Mouse (Mus musculus) ovary, adult 18-20 months (tissue): ENCODE results near the gene Dip2c.

ENCODE experiments used
- DNase-seq: peaks from one replicate; pipeline ENCODE4 v3.0.0; 2022; ENCODE audit warnings: low spot score, mixed read lengths

The Dip2c gene

DNA sequence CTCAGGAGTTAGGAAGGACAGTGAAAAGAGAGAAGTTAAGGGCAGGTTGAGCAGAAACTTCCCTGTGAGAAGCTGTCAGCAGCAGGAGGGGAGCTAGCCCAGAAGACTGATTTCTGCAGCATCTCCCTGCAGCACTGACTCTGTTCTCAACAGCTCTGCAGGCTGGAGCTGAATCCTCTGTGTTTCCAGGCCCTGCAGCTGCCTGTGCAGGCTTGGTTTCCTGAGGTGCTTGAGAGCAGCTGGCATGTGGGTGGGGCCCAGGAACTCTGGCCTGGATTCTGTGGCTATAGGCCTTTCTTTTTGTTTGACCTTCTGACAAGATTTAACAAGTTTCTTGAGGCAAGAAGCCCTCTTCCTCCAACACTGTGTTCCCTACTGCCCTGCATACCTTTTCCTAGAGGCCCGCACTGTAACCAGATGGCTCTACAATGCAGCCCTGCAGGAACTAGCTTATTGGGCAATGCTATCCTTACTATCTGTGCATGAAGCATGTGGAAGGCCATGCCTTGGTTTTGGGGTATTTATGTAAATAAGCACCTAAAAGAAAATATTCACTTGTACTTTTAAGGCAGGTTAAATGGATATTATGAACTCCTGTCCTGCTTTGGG lies 53.1 kb downstream of the Dip2c start:
- DNase-seq, result no peak

DNA sequence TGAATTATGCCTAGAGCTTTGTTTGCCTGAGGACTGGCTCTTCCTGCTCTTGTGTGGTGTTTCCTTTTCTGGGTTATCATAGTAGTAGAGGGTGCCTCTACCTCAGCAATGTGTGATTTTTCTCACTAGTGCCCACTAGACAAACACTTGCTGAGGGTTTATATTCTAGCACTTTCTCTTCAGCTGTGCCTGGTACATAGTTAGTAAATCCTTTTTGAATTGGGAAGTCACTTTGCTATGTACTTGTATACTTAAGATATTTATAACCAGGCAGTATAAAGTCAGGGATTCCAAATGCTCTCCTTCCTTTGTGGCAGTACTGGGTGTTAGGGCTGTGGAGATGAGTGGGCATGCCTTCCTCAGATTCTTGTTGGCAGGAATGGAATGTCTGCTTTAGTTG lies 56.9 kb downstream of the Dip2c start:
- no peak for DNase-seq

DNA sequence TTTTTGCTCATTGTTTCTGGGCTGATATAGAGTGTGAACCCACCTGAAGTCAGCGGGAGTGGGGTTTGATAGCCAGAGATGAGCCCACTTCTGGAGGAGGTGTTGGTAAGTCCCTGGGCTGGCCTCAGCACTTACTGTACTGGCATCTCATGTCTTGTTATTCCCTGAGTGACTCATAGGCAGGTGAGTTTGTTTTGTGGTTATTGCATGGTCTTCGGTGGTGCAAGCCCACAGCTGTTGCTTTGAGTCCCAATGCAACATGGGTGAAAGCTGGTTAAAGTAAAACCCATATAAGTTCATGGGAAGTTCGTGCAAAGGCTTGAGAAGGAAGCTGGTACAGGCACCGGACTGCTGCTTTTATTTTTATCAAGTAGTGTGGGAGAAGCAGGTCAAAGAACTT lies 64.0 kb downstream of the Dip2c start:
- no peak for DNase-seq

DNA sequence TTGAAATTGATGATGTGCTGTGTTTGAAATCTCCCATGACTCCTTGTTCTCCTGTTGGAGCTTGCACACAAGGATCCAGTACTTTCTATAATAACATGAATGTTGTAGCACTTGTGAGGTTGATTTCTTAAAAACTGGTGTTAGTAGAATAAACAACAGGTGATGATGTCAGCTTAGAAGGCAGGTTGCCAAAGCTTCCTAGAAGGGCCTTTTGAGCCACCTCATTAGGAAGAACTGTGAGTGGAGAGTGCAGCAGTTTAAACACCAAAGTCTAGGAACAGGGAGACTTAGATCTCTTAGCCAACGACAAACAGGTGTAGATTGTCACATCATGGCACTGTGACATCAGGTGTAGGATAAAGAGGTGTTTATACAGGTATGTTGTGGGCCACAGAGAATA lies 66.4 kb downstream of the Dip2c start:
- no peak for DNase-seq

DNA sequence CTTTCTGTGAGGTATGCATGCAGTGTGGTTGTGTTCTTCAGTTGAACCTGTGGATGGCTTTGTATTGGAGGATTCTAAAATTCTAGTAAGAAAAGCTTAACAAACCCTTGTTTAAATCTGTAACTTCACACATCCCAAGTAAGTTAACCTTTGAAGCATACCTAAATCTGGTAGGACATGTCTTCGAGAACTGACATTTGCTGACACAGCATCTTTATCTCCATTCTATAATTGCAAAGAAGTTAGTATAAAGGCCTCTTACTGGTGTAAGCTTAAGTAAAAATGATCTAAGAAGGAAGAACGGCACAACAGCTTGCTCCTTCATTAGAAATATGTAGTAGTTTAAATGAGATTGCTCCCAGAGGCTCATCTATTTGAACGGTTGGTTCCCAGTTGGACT lies 71.1 kb downstream of the Dip2c start:
- DNase-seq, result no peak

DNA sequence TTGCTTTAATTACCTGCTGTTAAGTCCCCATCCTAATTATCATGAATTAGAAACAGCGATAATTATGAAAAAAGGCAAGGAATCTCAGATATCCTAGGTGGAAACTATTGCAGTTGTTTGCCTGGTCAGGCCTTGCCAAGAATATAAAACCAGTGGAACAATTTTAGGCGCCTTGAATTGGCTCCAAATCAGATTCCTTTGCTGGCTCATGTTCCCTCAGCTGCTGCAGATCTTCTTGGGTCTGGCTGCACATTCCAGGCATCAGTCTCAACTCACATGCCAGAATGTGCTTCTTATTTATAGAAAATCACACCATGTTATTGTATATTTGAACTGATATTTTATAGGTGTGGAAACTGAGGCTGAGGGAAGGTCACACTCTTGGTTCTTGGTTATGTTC lies 74.3 kb downstream of the Dip2c start:
- peak; percentile 33 for DNase-seq

DNA sequence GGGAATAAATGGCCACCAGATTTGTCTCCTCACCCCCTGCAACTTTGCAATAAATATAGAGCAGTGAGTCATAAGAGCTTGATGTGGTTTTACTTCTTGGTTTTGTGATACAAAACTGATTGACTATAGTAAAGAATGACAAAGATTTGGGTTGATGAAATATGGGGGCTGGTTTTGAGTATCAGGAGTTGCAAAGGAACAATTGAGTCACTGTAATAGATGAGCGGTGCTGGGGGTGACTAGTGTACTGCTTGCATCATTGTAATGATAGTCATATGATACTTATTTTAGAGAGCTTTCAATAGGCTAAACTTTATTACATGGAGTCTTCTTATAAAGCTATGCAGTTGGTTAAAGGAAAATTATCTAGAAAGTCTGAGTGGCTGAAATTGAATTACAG lies 77.6 kb downstream of the Dip2c start:
- DNase-seq, result no peak

DNA sequence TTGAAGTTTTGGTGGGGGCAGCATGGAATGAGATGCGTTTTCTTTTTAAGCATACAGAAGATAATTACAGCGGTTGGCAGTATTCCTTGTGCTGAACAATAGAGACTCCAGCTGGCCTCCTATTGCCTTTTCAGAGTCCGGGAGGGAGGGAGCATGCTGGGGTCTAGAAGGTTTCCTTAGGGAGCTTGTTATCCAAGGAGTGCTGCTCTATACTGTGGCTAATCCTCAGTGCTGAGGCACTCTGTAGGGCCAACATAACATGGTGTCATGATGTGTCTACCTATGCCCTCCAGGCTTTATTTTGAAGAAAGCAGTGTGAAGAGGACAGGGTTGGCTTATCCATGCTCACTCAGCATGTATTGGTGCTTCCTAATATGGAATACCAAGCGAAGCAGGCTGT lies 79.0 kb downstream of the Dip2c start:
- DNase-seq, result no peak

DNA sequence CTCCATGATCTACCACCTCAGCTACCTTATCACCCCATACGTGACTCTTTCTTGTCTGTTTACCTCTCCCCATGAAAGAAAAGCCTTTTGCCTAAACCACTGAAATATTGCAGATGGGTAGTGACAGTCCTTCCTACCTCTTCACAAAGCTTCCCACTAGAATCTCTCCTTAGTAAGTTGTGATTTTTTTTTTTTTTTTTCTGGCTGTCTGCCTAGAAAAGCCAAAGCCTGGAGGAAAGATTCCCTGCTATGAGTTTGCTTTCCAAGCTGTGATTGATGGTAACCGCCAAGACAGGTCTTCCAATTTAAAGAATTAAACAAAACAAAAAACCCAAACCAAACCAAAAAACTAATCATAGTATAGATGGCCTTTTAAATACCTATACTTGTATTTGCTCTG lies 85.1 kb downstream of the Dip2c start:
- no peak for DNase-seq

DNA sequence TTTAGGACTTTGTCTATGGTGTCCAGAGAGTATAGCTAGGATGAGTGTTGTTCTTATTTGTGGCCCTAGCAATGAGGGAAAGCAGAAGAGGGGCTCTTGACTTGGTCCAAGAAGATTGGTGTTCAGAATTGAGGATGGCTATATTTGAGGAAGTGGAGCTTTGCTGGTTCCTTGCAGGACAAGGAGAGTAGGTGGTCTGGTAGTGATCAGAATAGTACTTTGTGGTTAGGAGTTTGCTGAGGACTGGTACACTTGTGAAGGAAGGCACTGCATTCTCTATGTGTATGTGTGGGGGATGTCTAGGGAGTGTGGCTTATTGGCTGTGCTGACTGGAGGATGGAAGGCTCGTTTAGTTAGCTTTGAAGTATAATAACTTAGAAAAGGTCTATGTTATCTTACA lies 95.1 kb downstream of the Dip2c start:
- no peak for DNase-seq

DNA sequence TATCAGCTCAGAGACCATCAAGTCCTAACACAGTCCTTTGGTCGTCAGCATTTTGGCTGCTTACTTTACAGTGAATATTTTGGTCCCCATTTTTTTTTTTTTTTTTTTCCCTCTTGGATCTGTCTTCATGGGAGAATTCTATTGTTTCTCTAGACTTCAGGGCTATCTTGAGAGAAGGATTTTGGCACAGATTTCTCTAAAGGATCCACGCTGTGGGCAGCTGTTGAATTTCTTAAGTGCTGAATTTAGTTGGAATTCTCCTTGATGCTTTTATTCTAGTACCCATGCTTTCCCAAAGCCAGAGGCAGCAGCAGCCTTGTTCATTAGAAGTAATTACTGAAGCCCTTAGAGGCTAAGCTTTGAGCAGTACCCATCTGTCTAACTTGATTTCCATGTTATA lies 100.8 kb downstream of the Dip2c start:
- DNase-seq, result no peak

DNA sequence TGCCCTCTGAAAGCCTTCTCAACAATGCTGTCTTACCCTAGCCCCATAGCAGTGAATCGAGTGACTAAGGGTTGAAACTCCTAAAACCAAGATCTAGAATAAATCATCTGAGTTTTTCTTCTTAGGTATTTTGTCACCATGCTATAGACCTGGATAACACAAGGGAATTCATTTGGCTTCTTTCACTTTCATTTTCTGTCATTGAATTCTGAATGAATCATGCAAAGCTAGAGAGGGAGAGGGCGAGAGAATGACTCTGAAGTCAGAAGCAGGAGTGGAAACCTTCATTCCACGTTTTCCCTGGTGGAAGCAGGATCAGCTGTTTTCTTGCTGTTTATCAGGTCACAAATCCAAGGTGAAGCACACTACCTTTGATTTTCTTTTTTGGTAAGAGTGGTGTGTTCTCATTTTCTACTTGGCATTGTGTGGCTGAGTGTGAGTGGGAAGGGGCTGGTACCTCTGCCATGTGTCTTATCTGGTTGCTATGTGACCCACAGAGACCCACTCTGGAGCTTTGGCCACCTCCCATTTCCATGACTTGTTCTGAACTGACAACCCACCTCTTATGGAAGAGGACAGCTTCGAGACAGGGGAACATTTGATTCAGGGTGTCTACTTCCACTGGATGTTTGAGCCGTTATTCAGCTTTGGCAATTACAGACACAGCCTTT lies 104.5 kb downstream of the Dip2c start:
- no peak for DNase-seq

DNA sequence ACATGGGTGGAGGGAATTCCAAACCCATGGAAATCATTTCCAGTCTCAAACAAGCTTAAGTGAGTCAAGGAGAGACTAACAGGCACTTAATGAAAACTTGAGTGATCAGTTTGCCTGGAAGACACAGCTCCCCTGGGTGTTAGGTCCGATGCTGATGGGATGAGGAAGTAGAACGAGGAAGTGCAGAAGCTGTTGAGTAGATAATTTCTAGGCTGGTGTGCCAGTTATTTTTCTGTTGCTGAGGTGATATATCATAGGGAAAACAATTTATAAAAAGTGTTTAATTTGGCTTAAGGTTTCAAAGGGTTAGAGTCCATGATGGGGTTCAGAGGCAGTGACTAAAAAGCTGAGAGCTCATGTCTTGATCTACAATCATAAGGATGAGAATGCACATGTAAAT lies 111.7 kb downstream of the Dip2c start:
- DNase-seq, result no peak

DNA sequence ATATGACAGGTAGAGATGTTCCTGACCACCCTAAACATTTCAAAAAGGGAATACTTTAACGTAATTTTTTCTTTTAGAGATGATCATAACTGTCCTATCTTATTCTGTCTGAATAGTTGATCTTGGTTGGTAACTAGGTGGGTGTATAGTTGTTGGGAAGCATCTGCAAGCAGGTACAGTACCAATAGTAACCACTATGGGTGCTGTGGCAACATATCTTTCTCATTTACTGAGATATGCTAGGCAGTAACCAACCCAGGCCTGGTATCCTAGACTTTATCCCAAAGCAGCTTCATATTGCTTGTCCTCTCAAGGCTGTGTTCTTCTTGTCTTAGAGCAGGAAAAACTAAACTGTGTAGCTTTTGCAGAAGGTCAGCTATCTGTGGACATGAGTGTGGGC lies 113.0 kb downstream of the Dip2c start:
- DNase-seq, result no peak

DNA sequence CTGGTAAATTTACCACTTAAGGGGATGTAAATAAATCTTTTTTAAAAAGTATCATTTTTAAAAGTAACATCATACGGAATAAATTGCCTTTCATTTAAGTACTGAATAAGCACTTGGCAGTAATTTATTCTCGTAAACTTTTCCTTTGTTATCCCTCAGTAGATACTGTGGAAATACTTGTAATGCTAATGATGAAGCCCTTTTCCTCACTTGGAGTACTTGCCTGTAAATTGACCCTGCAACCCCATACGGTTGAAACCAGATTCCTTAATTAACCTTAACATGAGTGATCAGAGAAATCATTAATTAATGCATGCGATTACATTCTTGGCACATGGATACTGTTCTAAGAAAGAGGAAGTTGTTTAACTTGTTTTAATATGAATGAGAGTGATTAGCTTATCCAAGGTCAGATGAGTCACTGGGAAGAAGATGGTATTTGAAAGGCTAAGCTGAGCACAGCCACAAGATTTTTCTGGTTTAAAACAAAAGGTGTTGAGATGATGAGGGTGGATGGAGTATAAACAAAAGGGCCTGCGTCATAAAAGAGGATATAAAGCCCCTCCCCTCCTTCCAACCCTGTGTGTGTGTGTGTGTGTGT lies 114.0 kb downstream of the Dip2c start:
- no peak for DNase-seq

DNA sequence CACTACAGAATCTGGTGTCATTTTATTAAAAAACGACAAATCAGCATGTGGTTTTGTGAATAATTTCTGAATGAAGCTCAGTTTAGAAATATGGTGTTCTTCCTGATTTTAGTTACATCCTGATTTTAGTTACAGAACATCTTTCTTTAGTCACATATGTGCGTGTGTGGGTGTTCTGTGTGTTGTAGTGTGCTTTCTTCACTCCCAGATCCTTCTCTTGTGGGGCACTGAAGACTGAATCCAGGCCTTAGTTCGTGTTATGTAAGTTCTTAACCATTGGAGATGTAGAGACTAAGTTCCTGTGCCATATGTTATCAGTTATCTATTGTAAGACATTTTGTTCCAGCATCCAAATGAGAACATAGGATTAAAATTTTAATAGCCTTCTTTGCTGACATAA lies 117.1 kb downstream of the Dip2c start:
- no peak for DNase-seq

DNA sequence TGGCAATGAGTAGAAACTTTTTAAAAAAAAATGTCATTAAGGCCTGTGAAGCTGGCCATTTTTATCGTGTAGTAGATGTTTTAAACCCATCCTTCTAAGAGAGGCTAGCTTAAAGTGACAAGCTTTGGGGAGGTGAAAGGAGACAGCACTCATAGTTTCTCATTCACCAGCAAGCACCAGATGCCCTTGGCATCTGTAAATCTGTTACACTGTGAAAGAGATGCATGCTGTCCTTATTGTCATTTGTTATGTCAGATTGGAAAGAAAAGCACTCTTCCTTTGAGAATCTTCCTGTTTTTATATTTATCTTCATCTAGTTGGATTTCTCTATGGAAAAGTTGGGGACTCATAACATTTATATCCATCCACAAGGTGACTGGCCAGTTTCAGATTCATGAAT lies 119.0 kb downstream of the Dip2c start:
- DNase-seq, result no peak

DNA sequence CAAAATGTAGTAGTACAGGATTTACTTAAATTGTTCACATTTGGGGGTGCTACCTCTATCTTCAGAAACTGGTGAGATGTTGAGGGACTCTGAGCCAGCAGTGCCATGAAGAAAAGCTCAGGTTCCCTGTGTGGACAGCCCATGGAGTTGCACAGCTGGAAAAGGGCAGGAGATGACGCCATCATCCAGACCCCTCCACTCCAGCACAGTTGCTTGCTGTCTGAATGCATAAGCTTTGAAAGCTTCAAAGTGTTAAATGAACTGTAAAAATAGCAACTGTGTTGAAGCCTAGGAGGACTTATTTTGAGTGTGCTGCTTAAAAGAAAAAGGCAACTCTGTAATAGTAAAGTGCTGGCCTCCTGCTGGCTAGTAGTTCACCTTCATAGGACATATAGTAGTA lies 122.5 kb downstream of the Dip2c start:
- no peak for DNase-seq

DNA sequence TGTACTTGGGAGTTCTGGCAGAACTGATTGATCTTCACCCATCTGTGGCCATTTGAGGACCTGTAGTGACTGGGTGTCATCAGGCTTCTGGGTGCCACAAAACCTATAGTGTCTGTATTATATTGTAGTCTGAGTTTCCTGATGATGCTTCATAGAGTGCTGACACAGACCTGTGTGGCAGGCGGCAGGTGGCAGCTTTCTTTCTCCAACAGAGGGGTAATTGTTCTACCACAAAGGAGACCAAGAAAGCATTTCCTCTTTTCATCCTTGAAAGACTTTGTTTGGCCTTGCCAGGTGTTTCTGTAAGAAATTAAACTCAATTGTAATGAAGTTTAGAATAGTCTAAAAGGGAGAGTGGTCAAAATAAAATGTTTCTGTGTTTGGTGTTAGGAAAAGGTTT lies 129.1 kb downstream of the Dip2c start:
- DNase-seq, result no peak

DNA sequence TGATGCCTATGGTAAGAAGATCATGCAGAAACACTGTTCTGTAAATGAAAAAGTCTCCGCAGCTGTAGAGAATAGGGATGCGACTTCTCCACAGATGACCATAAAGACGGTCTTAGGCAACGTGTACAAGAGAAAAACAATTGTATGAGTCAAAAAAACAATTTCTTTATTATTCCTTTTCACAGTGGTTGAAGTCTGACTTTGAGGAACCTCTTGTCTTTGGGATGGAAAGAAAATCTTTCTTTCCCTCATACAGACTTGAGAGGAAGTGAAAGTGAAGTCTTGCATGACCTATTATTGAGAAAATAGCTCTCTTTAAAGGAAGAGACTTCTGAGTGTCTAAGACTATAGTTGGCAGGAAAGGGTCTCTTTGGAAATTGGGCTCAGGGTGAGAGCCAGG lies 132.7 kb downstream of the Dip2c start:
- DNase-seq, result no peak

DNA sequence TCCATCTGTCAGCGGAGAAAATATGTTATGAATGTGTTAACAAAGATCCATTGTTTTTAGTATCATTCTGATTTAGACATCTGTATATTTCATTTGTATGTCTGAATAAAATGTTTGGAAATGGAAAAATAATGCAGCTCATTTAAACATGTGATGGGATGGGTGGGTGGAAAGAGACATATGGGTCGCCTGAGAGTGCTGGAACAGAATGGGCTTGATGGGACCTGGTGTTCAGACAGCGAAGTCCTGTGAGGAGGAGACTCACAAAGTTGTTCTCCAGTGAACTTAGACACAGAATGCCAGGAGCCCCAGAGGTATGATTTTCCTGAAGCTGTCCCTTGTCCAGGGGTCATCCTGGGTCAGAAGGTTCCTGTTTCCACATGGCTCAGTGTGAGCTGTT lies 142.1 kb downstream of the Dip2c start:
- DNase-seq, result no peak

DNA sequence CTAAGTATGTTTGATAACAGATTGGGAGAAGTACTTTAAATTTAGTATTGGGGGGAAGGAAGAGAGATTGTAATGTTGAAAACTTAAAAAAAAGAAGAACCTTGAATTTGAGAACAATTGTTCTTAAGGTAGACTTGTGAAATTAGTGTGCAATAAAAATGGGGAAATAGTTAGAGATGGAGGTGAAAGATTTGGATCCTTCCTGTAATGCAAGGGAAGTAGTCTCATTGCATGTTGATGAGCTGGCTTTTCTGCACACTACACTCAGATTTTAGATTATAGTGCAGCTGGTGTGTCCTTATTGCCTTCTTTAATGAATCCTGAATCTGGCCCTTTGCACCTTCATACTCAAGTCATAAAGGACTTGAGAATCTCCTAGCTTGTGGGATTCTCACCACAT lies 142.9 kb downstream of the Dip2c start:
- DNase-seq, result no peak

DNA sequence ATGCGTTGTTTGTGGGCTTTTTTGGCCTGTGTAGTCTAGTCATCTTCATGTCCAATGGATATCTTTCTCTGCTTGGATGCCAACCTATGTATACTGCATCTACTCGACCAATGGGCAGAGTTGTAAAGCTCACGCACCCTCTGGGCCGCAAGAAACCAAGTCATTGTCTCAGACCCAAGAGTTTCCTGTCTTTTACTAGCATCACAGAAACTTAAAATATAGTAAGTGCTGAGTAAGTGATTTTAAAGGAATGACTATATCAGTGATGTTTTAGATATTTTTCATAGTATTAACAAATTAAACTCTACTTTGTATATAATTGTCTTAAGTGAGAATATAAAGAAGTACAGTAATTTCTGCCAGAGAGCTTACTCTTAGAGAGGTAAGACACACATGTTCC lies 145.6 kb downstream of the Dip2c start:
- no peak for DNase-seq

DNA sequence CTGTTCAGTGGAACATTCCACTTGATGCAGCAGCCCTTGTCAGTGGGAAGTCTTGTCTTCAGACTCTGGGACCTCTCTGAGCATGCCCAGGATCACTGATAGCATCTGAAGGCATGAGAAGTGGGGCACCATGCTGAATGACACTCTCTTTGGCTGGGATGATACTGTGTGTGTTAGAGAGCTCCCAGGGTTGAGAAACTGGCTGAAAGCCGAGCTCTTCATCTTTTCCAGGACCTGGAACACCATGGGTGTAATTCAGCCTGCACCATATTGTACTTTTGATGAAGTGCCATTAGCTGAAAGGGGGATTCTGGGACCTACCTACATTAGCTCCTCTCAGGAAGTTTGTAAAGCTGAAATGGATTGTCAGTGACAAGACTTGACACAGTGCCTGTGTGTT lies 146.5 kb downstream of the Dip2c start:
- DNase-seq, result no peak
